Mouse (Mus musculus) embryonic facial prominence, embryonic 15.5 days (tissue): Measurements from ENCODE around the gene Chd8. TPM values are rescaled to one million over a fixed set of nuclear protein-coding genes. Genes with fewer than 3 reads are reported as not detected.
"Not testable (repeated sequence)": the region's sequence is repeated elsewhere in the genome, so short reads cannot be mapped to it uniquely, and the experiment has no call there.

Experiments used
- ATAC-seq: fragments of 200-750 bp; cut with Nextera tagmentation; 2 replicates; pipeline ENCODE4 v1.8.0; 2017; ENCODE audit warnings: low read depth, moderate TSS enrichment; ENCODE audit not compliant: insufficient number of reproducible peaks, low FRiP score, low TSS enrichment
- H3K27ac ChIP-seq: fragments of 300-500 bp; sonication (generic); replicated peaks from 2 replicates; pipeline ENCODE4 v1.5.1; 2015; ENCODE audit warnings: mild to moderate bottlenecking, inconsistent platforms
- H3K27me3 ChIP-seq: fragments of 300-500 bp; sonication (generic); 2 replicates; pipeline ENCODE4 v1.6.1; 2015; ENCODE audit warnings: inconsistent platforms
- H3K36me3 ChIP-seq: fragments of 300-500 bp; sonication (generic); 2 replicates; pipeline ENCODE4 v1.6.1; 2015; ENCODE audit warnings: mild to moderate bottlenecking, inconsistent platforms
- H3K4me1 ChIP-seq: fragments of 300-500 bp; sonication (generic); 2 replicates; pipeline ENCODE4 v1.6.1; 2015; ENCODE audit warnings: inconsistent platforms
- H3K4me2 ChIP-seq: fragments of 300-500 bp; sonication (generic); replicated peaks from 2 replicates; pipeline ENCODE4 v1.6.1; 2015; ENCODE audit warnings: mild to moderate bottlenecking, inconsistent platforms
- H3K4me3 ChIP-seq: fragments of 300-500 bp; sonication (generic); replicated peaks from 2 replicates; pipeline ENCODE4 v1.5.1; 2015; ENCODE audit warnings: mild to moderate bottlenecking, inconsistent platforms
- H3K9ac ChIP-seq: fragments of 300-500 bp; sonication (generic); 2 replicates; pipeline ENCODE4 v1.6.1; 2015; ENCODE audit warnings: inconsistent platforms
- H3K9me3 ChIP-seq: fragments of 300-500 bp; sonication (generic); replicated peaks from 2 replicates; pipeline ENCODE4 v1.6.1; 2016; ENCODE audit warnings: inconsistent platforms
- WGBS: fragments of 180-500 bp; shearing (Covaris S2); methylation state at CpG from one replicate; pipeline ENCODE4 v1.1.7; 2015; 5-methylcytosine and 5-hydroxymethylcytosine counted together
- polyA plus RNA-seq: library from polyadenylated mRNA; unstranded; fragments of >200 nt; fragmentation: Nextera tagmentation; extraction: Ambion mirVana; gene quantifications from 2 replicates; pipeline ENCODE4 v1.2.1, GENCODE M21; 2015

Chd8 gene
- 38.6 and 38.9 TPM in 2 replicates for polyA plus RNA-seq

GRCm38 (mm10) chr14:52257484-52258213, at the start of gene Chd8:
Gene Chd8 (minus strand): TSS chr14:52257780.
- no peaks in the 10 kb centered on the region for H3K9me3 ChIP-seq
- ATAC-seq, result peak; percentile 100
- under 1% methylated on average over 54 of the region's 54 CpGs for WGBS
- H3K9ac ChIP-seq, result peak within 1 kb of the TSS; percentile 53
- H3K27me3 ChIP-seq, result no peaks in the 10 kb centered on the region
- H3K4me3 ChIP-seq, result peak within 1 kb of the TSS; percentile 73
- H3K4me2 ChIP-seq, result peak within 1 kb of the TSS; percentile 58
- H3K36me3 ChIP-seq, result no peaks in the 10 kb centered on the region
- H3K4me1 ChIP-seq, result peaks cover 14% of the 10 kb centered on the region
- peak within 1 kb of the TSS; percentile 94 for H3K27ac ChIP-seq

GRCm38 (mm10) chr14:52306100-52306499, 48.5 kb upstream of the Chd8 start:
- H3K4me3 ChIP-seq, result no peak overlapping the region
- H3K9ac ChIP-seq, result no peak overlapping the region
- H3K9me3 ChIP-seq, result no peaks in the 10 kb centered on the region
- WGBS, result 95% methylated on average over 2 of the region's 2 CpGs
- no peaks in the 10 kb centered on the region for H3K27me3 ChIP-seq
- H3K4me1 ChIP-seq, result 0 out of 2 replicates have a peak, but pooled peaks cover 3% of the 10 kb centered on the region
- H3K4me2 ChIP-seq, result no peak overlapping the region
- no peak overlapping the region for H3K27ac ChIP-seq
- ATAC-seq, result no peak
- peaks cover 15% of the 10 kb centered on the region for H3K36me3 ChIP-seq

GRCm38 (mm10) chr14:52304644-52305271, 47.2 kb upstream of the Chd8 start, which contains the start of gene Mettl3:
Gene Mettl3 (minus strand): TSS chr14:52305128.
- Histone ChIP-seq H3K4me2 (peak within 1 kb of the TSS; percentile 72), H3K9me3 (no peaks in the 10 kb centered on the region), H3K4me3 (peak within 1 kb of the TSS; percentile 77), H3K27me3 (no peaks in the 10 kb centered on the region), H3K9ac (peak within 1 kb of the TSS; percentile 53), H3K4me1 (0 out of 2 replicates have a peak, but pooled peaks cover 3% of the 10 kb centered on the region), H3K36me3 (peaks cover 17% of the 10 kb centered on the region), H3K27ac (peak within 1 kb of the TSS; percentile 98)
- under 1% methylated on average over 46 of the region's 46 CpGs for WGBS
- peak; percentile 95 for ATAC-seq

- not testable (repeated sequence) for H3K9me3 ChIP-seq, H3K4me1 ChIP-seq, H3K27me3 ChIP-seq, H3K4me2 ChIP-seq, H3K4me3 ChIP-seq, H3K9ac ChIP-seq, ATAC-seq, H3K27ac ChIP-seq
- 89% methylated on average over 3 of the region's 3 CpGs for WGBS
- peaks cover 19% of the 10 kb centered on the region for H3K36me3 ChIP-seq
Measured at GRCm38 (mm10) chr14:52303517-52303916, 45.9 kb upstream of the Chd8 start.

- H3K27me3 ChIP-seq, result no peaks in the 10 kb centered on the region
- no peak overlapping the region for H3K4me2 ChIP-seq
- no peak; the same call in 1 of the 2 replicates for ATAC-seq
- no peak overlapping the region for H3K9ac ChIP-seq
- H3K4me1 ChIP-seq, result no peaks in the 10 kb centered on the region
- no peak overlapping the region for H3K4me3 ChIP-seq
- WGBS, result 66% methylated on average over 6 of the region's 6 CpGs
- H3K27ac ChIP-seq, result no peak overlapping the region
- peaks cover 80% of the 10 kb centered on the region for H3K36me3 ChIP-seq
- H3K9me3 ChIP-seq, result no peaks in the 10 kb centered on the region
Measured at GRCm38 (mm10) chr14:52295558-52296264, 38.1 kb upstream of the Chd8 start.

GRCm38 (mm10) chr14:52284191-52284590, 26.6 kb upstream of the Chd8 start:
- Histone ChIP-seq H3K4me2 (no peak overlapping the region), H3K4me3 (no peak overlapping the region), H3K9ac (no peak overlapping the region), H3K27me3 (no peaks in the 10 kb centered on the region), H3K27ac (no peak overlapping the region), H3K4me1 (0 out of 2 replicates have a peak, but pooled peaks cover 4% of the 10 kb centered on the region), H3K36me3 (peaks cover 28% of the 10 kb centered on the region), H3K9me3 (no peaks in the 10 kb centered on the region)
- WGBS, result 91% methylated on average over 3 of the region's 3 CpGs
- no peak for ATAC-seq

GRCm38 (mm10) chr14:52283629-52284028, 26.0 kb upstream of the Chd8 start:
- 93% methylated on average over 5 of the region's 5 CpGs for WGBS
- ATAC-seq, result no peak
- Histone ChIP-seq H3K4me1 (0 out of 2 replicates have a peak, but pooled peaks cover 4% of the 10 kb centered on the region), H3K27ac (no peak overlapping the region), H3K4me3 (no peak overlapping the region), H3K9me3 (no peaks in the 10 kb centered on the region), H3K36me3 (peaks cover 24% of the 10 kb centered on the region), H3K27me3 (no peaks in the 10 kb centered on the region), H3K9ac (no peak overlapping the region), H3K4me2 (no peak overlapping the region)

- Histone ChIP-seq H3K27ac (peak overlapping the region; percentile 74), H3K9me3 (no peaks in the 10 kb centered on the region), H3K4me1 (peaks cover 8% of the 10 kb centered on the region), H3K36me3 (peaks cover 2% of the 10 kb centered on the region; the same call in 1 of the 2 replicates), H3K9ac (peak overlapping the region; percentile 84), H3K4me2 (peak overlapping the region; percentile 60), H3K27me3 (no peaks in the 10 kb centered on the region), H3K4me3 (peak overlapping the region; percentile 92)
- ATAC-seq, result no peak
- WGBS, result under 1% methylated on average over 21 of the region's 21 CpGs
Measured at GRCm38 (mm10) chr14:52279747-52280120, 22.2 kb upstream of the Chd8 start.

GRCm38 (mm10) chr14:52278932-52279746, 21.6 kb upstream of the Chd8 start, which contains the start of the genes Tox4 and Rab2b:
Gene Tox4 (plus strand): TSS chr14:52279146.
Gene Rab2b (minus strand): TSS chr14:52279545.
- peaks cover 8% of the 10 kb centered on the region for H3K36me3 ChIP-seq
- peak within 1 kb of the TSS; percentile 84 for H3K9ac ChIP-seq
- no peaks in the 10 kb centered on the region for H3K9me3 ChIP-seq
- H3K4me3 ChIP-seq, result peak within 1 kb of the TSS; percentile 92
- WGBS, result under 1% methylated on average over 65 of the region's 66 CpGs
- H3K4me2 ChIP-seq, result peak within 1 kb of the TSS; percentile 64
- H3K27me3 ChIP-seq, result no peaks in the 10 kb centered on the region
- peak within 1 kb of the TSS; percentile 74 for H3K27ac ChIP-seq
- H3K4me1 ChIP-seq, result peaks cover 8% of the 10 kb centered on the region
- peak; percentile 97 for ATAC-seq

- no peak for ATAC-seq
- Histone ChIP-seq H3K4me1 (peaks cover 8% of the 10 kb centered on the region), H3K36me3 (peaks cover 9% of the 10 kb centered on the region), H3K9ac (no peak overlapping the region), H3K4me2 (no peak overlapping the region), H3K27ac (no peak overlapping the region), H3K9me3 (no peaks in the 10 kb centered on the region), H3K27me3 (no peaks in the 10 kb centered on the region), H3K4me3 (no peak overlapping the region)
- 89% methylated on average over 4 of the region's 4 CpGs for WGBS
Measured at GRCm38 (mm10) chr14:52277210-52277609, 19.6 kb upstream of the Chd8 start.
